Mouse (Mus musculus): ENCODE measurements at regions not wholly inside any gene's neighbourhood (a gene's known extent, or its start where the extent isn't known, plus 50 kb on each side); places are given as distances from the start of the nearest gene placed in this dataset.

GRCm38 (mm10) chr14:99431697-99432096 lies 133.2 kb downstream of the Klf5 start:
- no peak for DNase-seq (ENCODE audit: low spot score in 2 of 2)

DNA sequence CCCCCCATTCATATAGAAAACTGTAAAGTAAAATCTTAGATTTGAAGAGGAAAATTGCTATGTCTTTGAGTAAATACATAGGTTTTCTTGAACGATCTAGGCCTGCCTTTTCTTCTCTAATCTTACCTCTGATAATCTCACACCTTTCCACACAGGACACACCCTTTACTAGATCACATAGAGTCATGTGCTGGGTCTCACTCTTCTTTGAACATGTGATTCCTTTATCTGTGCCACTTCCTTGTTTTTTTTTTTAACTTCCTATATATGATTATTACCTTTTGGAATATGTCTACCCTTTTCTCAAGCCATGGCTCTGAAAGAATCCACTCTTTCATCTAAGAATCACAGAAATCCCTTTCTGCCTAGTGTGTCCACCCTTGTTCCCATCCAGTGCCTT lies 136.2 kb downstream of the Klf5 start:
- no peak for DNase-seq (ENCODE audit: low spot score in 2 of 2)

DNA sequence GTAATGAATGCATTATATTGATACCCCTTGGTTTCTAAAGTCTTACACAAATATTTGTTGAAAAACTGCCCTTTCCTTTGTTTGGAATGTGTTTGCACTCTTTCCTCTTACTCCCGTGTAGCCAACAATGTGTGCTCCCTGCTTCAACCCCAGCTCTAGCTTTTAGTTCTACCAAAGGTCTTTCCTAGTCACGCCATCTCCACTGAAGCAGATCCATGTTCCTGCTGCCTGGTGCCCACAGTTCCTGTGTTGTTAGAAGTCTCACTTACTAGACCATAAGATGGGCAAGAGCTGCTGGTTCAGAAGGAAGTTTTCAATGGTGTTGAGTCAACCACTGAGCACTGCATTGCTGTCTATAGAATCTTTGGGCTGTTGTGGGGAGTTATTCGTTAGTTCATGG lies 137.0 kb downstream of the Klf5 start:
- DNase-seq (ENCODE audit: low spot score in 2 of 2), result no peak

DNA sequence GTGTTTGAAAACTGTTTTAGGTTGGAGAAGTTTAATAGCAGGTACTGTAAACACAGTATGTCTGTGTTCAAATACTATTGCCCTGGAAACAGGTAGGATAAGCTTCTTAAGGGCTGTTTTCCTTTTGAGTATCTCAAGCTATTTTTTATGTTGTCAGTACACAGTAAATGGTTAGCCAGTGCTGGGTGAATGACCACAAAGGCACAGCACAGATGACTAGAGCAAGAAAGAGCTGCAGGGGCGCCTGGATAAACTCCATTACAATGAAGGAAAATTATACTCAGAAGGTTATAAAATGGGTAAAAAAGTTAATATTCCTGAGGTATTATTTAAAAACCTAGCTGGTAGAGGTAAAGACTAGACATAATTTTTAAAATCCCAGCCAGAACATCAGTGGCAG lies 137.6 kb downstream of the Klf5 start:
- DNase-seq (ENCODE audit: low spot score in 2 of 2), result no peak

DNA sequence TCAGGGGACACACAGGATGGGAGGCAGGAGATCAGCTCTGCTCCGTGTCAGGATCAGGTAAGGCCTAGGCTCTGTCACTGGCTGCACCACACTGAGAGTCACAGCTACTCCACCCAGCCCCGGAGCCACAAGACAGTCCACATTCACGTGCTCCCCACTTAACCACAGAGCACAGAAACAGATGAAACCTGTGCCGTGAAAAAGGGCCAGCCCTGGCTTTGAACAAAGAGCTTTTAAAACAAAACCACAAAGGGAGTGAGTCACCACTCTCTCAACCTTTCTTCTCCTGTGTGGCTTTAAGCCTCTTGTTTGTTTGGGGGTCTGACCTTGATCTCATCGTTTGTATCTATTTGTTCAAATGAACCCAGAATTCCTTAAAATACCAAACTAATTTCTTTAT lies 150.6 kb downstream of the Klf5 start:
- no peak for DNase-seq (ENCODE audit: low spot score in 2 of 2)

DNA sequence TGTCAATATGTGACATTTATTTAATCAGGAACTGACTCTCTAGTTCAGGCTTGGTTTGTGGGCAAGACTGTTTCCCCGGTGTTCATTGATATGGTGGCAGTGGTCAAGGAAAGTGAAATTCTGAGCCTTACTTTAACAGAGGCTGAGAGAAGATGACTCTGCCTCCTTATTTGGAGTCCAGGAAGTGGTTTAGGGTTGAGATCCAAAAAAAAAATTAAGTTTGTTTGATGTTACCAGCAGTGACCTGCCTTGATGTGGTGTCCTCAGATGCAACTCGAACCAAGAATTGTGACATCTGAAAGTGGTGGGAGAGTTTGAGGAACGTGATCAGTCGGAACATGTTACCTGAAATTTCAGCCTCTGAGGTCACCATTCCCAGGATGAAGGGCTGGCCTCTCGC lies 151.4 kb downstream of the Klf5 start:
- no peak for DNase-seq (ENCODE audit: low spot score in 2 of 2)

DNA sequence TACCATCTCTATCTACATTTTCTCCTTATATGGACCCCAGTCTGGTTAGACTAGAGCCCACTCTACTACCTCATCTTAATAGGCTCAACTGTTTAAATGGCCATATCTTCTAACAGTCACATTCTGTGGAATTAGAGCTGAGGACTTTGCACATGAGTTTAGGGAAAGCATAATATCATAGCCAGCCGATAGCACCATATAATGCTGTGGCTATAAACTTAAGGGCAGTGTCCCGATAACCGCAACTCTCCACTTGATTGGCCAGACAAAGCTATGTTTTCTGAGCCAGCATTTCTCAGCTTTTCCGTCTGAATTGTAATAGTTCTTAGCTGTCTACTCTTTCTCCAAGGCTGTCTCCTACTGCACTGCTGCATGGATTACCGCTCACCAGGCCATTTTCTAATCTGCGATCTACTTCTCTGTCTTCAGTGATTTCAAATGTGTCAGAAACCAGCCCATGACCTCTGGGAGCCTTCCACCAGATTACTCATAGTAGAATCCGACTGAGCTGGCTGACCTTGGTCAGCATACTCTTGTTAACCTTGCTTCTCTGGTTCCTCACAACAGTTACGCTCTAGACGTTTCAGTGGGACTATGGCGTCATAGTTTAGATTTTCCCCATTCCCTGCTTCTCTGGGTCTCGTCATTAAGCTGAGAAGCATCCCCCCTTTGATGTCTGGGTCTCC lies 152.8 kb downstream of the Klf5 start:
- no peak for DNase-seq (ENCODE audit: low spot score in 2 of 2)

- DNase-seq (ENCODE audit: low spot score in 2 of 2), result no peak
These were observed 155.4 kb downstream of the Klf5 start for GRCm38 (mm10) chr14:99453916-99454315.

DNA sequence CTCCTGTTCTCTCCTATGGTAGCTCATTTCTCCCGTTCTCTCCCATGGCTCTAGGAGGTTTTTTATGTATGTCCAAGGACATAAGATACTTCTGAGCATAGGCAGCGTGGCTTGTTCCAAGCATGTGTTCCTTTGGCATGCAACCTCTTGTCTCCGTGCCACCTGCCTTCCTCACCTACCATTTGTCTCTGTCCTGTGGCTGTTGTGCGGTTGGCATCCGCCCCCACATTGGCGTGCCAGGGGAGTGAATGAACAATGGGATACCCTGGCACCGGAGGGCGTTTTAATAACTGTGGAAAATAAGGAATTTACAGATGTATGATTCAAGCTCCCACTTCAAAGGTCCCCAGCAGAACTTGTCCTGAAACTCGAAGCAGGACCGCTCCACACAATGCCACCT lies 158.1 kb downstream of the Klf5 start:
- no peak for DNase-seq (ENCODE audit: low spot score in 2 of 2)

- no peak for DNase-seq (ENCODE audit: low spot score in 2 of 2)
These were observed 159.1 kb downstream of the Klf5 start for GRCm38 (mm10) chr14:99457573-99457972.

DNA sequence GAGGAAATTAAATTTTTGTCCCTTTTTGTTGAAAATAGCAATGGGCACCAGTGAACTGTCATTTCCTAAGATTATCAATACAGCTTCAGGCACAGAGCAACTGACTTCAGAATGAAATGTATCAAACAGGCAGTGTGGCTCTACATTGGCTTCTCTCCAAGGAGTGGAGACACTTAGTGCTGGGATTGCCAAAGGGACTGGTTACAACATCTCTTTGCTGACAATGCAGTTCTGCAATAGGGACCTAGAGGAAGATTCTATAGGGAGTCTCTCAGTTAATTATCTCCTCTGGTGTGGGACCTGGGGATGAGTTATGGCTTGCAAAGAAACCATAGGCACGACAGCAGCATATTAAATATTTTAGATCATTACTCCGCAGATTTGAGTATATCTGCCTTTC lies 173.6 kb downstream of the Klf5 start:
- DNase-seq (ENCODE audit: low spot score in 2 of 2), result no peak

DNA sequence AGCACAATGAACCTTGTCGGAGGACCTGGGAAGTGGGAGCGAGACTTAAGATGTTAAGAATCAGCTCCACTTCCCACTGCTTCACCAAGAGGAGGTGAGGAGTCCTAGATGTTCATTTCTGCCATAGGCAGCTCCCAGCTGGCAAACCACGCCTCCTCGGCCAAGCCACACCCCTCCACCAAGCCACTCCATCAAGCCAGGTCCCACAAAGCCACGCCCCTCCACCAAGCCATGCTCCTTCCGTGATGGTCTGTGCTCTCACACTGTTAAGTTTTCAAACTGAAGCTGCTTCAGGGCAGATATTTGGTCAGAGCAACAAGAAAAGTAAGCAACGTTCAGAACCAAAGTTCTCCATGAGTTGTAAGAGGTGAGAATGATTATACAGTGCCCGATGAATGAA lies 176.8 kb downstream of the Klf5 start:
- DNase-seq (ENCODE audit: low spot score in 2 of 2), result no peak

DNA sequence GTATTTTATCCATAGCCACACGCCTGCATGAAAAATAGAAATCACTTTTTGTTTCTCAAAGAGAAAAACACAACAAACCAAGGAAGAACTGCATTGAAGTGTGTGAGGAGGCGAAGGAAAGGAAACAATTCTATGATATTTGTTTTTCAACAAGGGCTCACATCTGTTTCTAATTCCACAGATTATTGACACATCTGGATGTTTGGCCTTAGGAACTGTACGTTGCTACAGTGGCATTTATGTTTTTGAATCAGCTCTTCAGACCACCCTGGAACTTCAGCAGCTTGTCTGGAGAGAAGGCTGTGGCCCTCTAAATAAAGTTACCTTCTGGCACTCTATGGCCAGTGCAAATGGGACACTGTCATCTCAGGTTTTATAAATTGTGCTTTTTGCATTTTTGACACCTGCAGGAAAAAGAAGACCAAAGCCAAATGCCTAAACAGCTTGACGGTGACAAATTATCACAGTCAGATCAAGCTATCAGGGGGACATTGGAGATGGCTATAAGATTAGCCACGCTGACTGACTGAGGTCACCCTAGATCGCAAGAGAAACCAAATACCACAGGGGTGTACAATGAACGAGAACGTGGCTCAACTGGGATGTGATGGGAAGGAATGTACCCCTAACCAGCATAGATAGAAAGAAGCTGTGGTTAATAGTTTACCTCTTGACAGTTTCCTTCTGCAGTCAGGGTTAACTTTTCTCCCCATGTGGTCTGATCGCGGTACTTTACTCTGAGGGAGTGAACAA lies 182.0 kb downstream of the Klf5 start:
- no peak for DNase-seq (ENCODE audit: low spot score in 2 of 2)

GRCm38 (mm10) chr14:99487981-99488380 lies 189.5 kb downstream of the Klf5 start:
- no peak for DNase-seq (ENCODE audit: low spot score in 2 of 2)

- DNase-seq (ENCODE audit: low spot score in 2 of 2), result no peak
These were observed 194.7 kb downstream of the Klf5 start for GRCm38 (mm10) chr14:99493197-99493596.

DNA sequence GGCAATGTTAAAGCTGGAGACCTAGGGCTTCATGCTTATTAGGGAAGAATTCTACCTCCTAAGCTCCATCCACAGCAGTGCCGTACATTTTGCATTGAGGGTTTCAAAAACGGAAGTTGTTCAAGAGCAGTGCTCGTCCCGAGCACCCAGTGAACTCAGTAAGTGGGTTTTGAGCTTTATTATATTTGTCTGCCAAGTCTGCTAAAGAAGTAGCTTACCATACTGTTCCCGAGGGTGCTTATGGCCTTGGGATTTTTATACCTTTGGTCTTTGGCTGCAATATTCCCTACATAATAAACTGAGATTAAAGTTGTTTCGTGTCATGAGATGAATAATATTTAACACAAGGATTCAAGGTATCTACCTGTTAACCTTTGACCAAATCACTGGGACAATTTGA lies 195.2 kb downstream of the Klf5 start:
- no peak for DNase-seq (ENCODE audit: low spot score in 2 of 2)

DNA sequence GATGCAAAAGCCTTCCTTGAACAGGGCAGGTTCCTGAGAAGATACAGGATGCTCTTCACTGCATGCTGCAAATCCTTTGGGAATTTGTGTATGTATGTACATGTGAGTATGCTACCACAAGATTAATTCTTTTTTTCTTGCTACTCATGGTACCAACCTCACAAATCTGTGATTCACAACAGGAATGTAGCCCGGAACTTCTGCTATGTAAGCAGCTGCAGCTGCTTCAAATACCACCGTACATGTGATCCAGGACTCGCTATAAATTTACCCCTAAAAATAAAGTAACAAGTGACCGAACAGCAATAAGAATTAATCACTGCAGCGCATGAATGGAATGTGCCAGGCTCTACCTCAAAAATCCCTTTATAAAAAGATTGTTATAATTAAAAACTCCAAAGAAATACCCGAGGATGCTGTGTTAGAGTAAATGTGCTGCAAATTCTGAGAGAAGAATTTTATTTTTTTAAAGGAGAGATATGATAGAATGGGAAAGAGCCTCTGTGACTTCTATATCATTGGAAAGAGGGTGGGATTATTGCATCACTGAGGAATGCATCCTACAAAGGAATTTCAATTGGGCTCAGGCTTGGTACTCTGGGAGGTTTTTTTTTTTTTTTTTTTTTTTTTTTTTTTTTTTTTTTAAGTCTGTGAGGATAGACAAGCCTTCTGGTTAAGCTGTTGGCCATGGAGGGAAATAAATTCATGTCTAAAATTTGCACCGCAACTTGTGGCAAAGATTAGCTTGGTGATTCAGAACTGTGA lies 201.2 kb downstream of the Klf5 start:
- peak in 1 of 2 experiments; percentile 26 for DNase-seq (ENCODE audit: low spot score in 2 of 2)

- no peak for DNase-seq (ENCODE audit: low spot score in 2 of 2)
These were observed 206.4 kb downstream of the Klf5 start for GRCm38 (mm10) chr14:99504909-99505308.

DNA sequence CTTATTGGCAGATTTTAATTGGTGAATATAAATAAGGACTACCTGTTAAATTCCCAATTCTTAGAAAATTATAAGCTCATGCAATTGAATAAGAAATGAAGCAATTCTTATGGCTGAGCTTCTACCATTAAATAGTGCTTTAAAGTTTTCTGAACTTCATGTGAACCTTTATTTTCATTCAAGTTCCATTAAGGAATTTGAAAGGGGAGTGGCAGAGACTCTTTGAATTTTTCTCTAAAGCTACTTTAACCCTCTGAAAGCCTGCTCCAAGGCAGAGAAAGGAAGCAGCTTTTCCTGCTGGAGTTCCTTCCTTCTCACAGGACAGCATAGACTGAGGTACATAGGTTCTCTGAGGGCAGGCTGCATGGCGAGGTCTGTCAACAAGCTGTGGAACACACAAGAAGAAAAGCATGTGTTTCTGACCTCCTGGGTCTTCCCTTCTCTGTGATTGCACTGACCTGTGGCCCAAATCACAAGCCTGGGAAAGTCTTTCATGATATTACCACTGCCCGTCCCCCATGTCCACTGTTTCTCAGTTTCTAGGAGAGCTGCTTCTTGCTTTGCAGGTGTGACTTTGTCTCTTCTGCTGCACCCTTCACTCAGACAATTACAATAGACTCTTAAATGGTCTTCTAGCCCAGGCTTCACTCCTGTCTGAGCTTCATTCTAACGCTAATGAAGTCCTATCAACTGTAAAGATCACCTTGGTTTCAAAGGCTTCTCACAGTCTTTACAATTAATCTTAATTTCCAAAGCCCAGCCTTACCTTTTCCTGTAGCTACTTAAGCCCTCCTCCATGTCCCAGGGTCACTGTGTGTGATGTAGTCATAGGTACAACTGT lies 211.4 kb downstream of the Klf5 start:
- DNase-seq (ENCODE audit: low spot score in 2 of 2), result no peak

DNA sequence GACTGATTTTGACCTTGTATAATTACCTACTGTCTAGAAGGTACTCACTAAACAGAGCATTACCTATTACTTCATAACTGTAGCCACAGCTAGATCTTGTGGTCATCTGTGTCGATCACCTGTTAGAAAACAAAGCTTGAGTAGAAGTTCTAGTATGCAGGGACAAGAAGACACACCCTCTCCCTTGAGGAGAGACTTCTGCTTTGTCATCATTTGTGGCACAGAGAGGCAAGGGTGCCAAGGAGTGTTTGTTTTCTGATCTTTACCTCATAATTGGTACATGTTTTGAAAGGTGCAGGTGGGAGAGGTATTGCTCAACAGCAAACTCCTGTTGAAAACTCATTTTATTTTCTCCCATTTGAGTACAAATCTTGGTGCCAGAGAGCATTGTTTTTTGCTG lies 217.0 kb downstream of the Klf5 start:
- no peak for DNase-seq (ENCODE audit: low spot score in 2 of 2)

- no peak for DNase-seq (ENCODE audit: low spot score in 2 of 2)
These were observed 218.2 kb downstream of the Klf5 start for GRCm38 (mm10) chr14:99516703-99517102.

DNA sequence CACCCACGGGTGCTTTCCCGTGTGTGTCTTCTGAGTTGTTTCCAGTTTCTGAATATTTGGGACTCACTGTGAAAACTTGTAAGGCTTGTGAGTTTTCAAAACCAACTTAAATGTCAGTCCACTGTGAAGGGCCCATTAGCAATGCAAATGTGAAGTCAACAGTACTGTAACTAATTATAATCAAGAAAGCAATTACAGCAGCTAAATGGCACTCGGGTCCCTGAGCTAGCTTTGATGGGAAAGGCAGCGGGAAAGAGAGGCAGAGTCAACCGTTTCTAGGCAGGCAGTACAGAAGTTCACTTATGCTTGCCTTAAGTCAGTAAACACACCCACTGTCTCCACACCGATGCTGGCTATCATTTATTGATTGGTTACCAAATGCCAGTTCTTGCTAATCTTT lies 221.9 kb downstream of the Klf5 start:
- no peak for DNase-seq (ENCODE audit: low spot score in 2 of 2)

All from right cerebral cortex, postnatal 10 days (tissue).